Mouse (Mus musculus) ES-Bruce4 (cell line): Measurements from ENCODE around the gene Eif4a3.
"Not testable (repeated sequence)": the region's sequence is repeated elsewhere in the genome, so short reads cannot be mapped to it uniquely, and the experiment has no call there.

Source experiments
- CTCF ChIP-seq: IDR thresholded peaks from one replicate; pipeline ENCODE4 v1.8.1; 2011; ENCODE audit warnings: low read depth, low read length
- EP300 ChIP-seq: IDR thresholded peaks from 2 replicates; pipeline ENCODE4 v1.6.1; 2011; ENCODE audit warnings: low read depth, low read length; ENCODE audit not compliant: insufficient read depth
- POLR2A ChIP-seq: IDR thresholded peaks from one replicate; pipeline ENCODE4 v1.8.1; 2011; ENCODE audit warnings: low read length; ENCODE audit not compliant: insufficient read depth

DNA sequence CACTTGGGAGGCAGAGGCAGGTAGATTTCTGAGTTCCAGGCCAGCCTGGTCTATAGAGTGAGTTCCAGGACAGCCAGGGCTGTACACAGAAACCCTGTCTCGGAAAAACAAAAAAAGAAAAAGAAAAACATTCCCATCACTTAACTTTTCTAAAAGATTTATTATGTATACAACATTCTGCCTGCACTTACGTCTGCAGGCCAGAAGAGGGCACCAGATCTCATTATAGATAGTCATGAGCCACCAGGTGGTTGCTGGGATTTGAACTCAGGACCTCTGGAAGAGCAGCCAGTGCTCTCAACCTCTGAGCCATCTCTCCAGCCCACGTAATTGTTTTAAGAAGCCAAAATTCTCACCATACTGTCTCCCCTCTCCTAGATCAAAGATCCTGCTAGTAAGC, 27.4 kb downstream of the Eif4a3 start:
- not testable (repeated sequence) for TF ChIP-seq POLR2A, EP300, CTCF
